Mouse (Mus musculus): ENCODE results near the gene Entpd1.

- TF ChIP-seq CTCF (IDR thresholded peaks at IDR 0.05; ENCODE audit: control insufficient read depth, insufficient read depth, low read length) (no peak), POLR2A (IDR thresholded peaks at IDR 0.05; ENCODE audit: borderline replicate concordance, control insufficient read depth, low read depth, low read length) (no peak)
Observed at GRCm38 (mm10) chr19:40662727-40663126, 50.6 kb downstream of the Entpd1 start.
